Mouse (Mus musculus) thymus, adult 2 months (tissue): ENCODE measurements at regions not wholly inside any gene's neighbourhood (a gene's known extent, or its start where the extent isn't known, plus 50 kb on each side); places are given as distances from the start of the nearest gene placed in this dataset.

Experiments used
- CTCF ChIP-seq: fragments of 200-500 bp; IDR thresholded peaks from 2 replicates; pipeline ENCODE4 v1.5.1; 2012; ENCODE audit warnings: mild to moderate bottlenecking, control low read depth, low read length, moderate library complexity, borderline replicate concordance; ENCODE audit not compliant: control insufficient read depth, poor library complexity, insufficient read depth; ENCODE audit errors: extremely low read depth
- POLR2A ChIP-seq: fragments of 200-500 bp; IDR thresholded peaks from 2 replicates; pipeline ENCODE4 v1.6.1; 2012; ENCODE audit warnings: mild to moderate bottlenecking, low read length, control low read depth, moderate library complexity; ENCODE audit not compliant: control insufficient read depth, poor library complexity, insufficient read depth; ENCODE audit errors: extremely low read depth

DNA sequence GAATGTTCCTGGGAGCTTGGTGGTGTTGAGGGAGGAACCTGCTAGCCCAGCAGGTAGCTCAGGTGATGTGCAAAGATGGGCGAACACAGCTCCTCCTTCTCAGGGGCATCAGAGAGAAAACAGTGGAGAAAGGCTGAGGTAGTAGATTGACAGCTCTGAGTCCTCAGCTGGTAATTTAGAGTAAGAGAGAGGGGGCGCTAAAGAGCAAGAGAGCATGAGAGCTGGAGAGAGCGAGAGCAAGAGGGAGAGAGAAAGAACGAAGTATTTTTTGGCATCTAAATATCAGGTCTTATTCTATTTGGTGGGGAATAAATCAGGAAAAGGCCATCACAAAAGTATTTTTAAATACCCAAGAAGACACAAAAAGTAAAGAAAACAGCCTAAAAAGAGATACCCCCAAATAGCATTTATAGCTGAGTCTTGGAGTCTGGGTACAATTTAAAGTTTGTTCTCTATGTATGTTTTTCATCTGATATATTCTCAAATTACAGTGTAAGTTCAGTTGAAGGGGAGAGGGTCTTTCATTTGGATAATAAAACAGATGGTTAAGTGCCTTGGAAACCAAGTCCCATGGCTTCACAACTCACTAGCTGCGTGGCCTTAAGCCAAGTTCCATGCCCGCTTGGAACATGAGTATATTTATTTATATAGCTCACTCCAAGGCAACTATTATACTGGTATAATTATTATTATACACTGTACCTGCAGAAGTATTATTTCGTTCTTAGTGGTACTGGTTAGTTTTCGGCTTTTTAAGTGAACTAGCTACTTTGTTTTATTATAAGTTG is 183.9 kb downstream of the AI593442 start:
- no peak for TF ChIP-seq CTCF
- no peak for TF ChIP-seq POLR2A
